Mouse (Mus musculus) CD4-positive, CD25-positive, alpha-beta regulatory T cell, adult 4 months (primary cell): ENCODE results near the gene Ntng2. TPM values are rescaled to one million over a fixed set of nuclear protein-coding genes. Genes with fewer than 3 reads are reported as not detected.

ENCODE experiments used
- ATAC-seq: one replicate; pipeline ENCODE4 v1.8.0; 2017
- polyA plus RNA-seq, 2 experiments: library from polyadenylated mRNA; unstranded; fragments of 100-300 nt; shearing (Covaris generic); gene quantifications; one replicate each; pipeline ENCODE4 v1.2.1; 2017

Ntng2 gene
- polyA plus RNA-seq = 1 to 10 TPM; 2.4 to 3.1 TPM

DNA sequence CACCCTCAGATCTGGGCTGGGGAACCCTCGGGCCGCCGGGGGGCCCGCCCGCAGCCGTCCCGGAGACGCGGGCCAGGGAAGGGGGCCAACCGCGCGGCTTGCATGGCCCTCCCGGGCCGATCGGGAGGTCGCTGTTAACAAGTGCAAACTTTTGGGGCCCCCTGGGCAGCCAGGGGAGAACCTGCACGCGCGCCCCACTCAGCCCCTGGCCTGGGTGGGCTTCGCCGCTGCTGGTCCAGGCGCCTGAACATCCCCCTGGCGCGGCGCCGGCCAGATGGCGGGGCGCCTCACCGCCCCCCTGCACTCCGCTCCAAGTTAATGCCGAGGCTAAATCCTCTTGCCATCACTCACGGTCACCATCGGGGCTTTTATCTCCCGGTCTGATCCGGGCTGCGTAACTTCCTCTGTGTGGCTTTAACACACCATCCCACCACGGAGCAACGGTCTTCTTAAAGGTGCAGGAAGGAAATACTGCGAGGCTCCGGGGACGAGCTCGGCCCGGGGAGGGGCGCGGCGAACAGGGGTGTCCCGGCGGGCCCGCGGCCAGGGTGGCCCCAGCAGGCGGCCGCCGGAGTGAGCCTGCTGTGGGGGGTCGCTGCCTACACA lies at the start of gene Ntng2:
Gene Ntng2 (minus strand): TSS at position 407 of the 606 bp plus-strand sequence.
- ATAC-seq = peak; percentile 81

DNA sequence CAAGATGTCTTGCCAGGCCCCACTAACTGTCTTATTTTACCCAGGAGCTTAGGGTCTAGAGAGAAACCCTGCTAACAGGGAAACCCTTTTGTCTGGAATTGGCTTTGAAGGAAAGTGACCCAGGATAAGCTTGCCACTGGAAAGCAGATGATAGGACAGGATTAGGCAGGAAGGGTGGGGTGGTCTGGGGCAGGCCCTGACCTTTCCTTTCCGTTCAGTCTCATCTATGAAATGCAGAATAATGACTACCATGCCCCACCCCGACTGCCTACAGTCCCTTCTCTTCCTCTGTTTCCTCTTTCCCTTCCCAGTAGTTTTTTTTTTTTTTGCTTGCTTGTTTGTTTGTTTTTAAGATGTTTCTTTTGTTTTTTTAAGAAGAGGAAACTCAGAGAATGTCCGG lies 42.8 kb upstream of the Ntng2 start:
- no peak for ATAC-seq

DNA sequence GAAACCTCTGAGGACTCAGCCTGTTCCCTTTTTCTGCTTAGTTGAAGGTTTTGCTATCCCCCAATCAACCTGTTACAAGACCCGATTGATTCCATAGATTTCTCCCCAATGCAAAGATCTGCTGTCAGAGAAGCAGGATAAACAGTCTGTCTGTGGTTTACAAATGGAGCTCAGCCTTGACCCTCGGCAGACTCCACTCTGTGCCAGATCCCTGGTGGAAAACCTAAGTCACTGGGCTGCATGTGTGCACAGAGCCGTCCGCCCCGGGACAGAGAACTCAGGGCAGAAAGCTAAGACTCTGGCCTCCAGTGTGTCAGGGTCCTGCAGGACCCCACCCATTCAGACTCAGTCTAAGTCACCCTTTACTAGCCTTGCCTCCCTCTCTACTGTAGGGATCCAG lies 34.8 kb upstream of the Ntng2 start:
- no peak for ATAC-seq

DNA sequence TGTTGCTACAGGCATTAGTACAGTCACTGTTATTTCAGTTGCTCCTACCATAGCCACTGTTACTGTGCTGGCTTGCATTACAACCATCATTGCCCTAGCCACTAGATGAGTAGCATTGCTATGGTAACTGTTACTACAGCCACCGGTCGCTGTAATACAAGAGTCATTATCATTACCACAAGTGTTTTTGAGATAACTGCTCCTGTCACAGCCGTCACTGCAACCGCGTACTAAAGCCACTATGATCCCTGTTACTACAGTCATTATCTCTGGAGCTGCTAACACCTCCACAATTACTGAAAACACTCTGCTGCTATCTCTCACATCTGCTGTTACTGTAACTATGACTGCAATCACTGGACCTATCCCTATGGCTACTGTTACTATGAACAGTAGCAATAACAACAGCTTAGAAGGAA lies 24.9 kb upstream of the Ntng2 start:
- no peak for ATAC-seq

DNA sequence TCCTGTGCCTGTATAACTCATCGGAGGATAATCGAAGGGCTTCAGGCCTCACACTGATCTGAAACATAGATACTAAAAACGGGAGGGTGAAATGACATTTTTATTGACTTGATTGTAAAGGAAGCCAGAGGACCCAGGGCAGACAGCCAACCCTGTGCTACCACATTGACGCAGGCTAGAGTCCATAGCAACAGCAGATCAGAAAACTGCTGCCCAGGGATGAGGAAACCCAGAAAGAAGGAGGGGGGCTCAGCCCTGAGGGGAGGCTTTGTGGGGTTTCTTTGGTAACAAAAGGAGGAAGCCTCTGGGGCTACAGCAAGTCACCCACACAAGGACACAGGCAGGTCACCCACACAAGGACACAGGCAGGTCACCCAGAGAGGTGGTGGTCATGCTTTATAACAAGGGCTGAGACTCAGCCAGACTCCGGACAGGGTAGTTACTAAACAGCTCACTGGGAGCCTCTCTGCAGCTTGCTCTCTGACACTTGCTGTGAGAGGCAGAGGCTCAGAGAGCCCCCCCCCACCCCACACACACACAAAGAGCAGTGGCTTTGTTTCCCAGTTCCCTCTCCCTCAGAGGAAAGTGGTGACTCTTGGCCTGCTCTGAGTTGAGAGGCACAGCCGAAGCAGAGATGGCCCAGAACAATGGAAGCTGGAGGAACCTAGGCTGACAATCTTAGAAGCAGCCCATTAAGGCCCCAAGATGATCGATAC lies 19.2 kb upstream of the Ntng2 start:
- no peak for ATAC-seq

DNA sequence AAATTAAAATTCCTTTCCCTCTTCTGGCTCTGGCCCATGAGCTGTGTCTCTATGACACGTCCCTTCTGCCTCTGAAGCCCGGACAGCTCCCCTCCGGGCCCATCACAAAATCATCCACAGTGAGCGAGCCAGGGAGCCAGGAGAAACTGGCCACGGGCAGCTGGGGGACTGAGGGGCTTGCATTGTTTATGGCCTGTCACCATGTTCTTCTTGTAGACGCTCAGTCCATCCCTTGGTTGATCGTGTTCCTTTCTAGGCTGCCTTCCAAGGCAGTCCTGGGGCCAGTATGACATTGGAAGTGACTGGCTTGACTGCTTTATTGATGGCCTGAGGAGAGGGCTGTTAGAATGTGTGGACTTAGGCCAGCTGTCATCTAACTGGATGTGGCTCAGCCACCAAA lies 18.3 kb upstream of the Ntng2 start:
- ATAC-seq = no peak

DNA sequence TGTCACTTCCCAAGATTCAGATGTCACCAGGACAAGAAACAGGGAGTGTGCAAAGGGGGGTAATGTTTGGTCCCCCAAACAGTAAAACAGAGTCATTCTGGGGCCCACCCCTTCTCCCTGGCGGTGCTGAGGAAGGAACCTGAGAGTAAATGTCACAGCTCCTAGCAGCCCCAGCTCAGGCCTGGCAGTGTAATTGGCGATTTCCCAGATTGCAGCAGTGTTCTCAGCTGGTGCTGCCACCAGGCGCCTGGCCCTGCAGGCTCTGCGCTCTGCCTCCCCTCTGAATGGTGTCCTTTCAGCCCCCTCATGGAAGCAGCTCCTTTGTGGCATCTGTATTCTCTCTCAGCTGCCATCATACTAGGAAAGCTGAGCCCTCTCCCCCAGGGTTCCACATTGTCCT lies 14.0 kb upstream of the Ntng2 start:
- ATAC-seq = no peak

DNA sequence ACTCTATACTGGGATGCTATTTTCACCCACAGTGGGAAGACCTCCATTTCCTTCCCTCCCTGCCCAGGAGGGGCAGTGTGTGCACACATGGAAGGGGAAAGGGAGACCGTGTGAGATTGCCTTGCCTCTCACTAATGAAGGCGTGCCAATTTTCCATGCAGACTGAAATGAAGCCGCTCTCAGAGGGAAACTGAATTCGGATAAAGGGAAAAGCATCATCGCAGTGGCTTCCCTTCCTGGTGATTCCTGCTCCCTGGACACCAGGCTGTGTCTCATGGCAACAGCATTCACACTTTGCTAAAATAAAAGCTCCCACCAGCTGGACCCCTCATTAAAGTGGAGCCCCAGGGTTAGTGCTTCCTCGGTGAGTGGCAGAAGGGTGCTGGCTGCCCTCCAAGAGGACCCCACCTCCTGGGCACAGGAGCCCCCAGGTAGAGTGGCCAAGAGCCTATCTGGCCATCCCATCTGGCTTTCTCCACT lies 9.7 kb upstream of the Ntng2 start:
- ATAC-seq = no peak

DNA sequence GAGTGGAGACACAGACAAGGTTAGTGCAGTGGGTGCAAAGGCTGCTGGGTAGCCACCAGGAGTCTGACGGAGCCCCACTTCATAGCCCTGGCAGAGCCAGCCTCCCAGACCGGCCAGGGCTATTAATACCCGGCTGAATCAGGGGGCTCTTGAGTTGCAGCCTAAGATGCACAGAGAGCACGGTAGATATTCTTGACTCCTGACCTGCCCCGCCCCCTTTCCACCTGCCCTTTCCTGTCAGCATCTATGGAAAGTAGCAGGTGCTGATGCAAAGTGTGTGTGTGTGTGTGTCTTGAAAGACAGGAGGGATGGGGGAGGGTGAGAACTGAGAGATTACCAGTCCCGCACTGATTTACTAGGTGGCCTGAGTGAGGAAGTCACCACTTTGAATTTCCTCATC lies 8.3 kb upstream of the Ntng2 start:
- ATAC-seq = no peak

DNA sequence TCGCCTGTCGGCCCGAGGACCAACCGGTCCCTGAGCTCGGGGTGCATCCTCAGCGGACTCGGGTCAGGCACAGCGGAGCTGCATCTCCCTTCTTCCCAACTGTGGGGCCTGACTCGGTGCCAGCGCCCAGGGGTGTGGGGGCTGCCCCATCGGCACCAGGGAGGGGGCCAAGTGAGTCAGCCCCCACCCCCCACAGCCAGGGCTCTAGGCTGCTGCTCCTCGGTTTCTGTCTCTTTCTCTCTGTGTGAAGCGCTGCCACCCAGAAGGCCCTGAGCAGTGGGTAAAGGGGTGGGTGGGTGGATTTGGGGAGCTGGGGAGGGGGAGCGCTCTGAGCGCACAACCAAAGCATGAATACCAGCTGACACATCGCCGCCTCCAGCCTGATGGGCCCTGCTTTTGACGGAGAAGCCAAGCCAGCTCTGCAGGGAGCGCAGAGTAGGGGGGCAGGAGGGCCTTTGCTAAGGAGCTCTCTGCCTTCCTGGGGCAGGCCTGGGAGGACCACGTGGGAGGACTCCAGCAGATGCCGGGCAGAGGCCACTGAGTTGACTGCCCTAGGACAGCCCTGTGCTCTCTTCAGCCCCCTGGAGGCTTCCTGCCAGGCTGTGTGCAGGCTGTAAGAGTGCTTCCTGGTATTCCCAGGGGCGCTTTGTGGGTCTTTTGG lies 530 bp upstream of the Ntng2 start:
- ATAC-seq = no peak

DNA sequence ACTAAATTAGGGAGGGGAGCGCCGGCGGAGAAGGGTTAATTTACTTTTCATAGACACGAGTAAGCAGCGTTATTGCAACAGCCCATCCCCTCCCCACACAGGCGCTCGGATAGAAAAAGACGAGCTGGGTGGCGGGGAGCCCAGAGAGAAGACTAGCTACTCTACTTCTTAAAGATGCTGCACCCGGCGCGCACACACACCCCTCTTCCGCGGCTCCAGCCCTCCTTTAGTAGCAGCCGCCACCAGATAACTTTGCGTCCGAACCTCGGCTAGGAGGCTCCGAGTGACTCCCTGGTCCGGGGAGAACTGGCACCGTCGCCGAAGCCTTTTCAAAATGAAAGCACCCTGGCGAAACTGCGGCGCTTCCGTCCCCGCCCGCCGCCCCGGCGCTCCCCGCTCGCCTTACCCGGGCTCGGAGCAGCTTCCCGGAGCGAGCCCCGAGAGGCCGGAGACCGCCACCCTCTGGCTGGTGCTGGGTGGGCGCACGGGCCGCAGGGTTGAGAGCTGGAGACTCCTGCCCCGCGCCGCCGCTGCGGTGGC lies 676 bp downstream of the Ntng2 start:
- ATAC-seq = peak; percentile 34

DNA sequence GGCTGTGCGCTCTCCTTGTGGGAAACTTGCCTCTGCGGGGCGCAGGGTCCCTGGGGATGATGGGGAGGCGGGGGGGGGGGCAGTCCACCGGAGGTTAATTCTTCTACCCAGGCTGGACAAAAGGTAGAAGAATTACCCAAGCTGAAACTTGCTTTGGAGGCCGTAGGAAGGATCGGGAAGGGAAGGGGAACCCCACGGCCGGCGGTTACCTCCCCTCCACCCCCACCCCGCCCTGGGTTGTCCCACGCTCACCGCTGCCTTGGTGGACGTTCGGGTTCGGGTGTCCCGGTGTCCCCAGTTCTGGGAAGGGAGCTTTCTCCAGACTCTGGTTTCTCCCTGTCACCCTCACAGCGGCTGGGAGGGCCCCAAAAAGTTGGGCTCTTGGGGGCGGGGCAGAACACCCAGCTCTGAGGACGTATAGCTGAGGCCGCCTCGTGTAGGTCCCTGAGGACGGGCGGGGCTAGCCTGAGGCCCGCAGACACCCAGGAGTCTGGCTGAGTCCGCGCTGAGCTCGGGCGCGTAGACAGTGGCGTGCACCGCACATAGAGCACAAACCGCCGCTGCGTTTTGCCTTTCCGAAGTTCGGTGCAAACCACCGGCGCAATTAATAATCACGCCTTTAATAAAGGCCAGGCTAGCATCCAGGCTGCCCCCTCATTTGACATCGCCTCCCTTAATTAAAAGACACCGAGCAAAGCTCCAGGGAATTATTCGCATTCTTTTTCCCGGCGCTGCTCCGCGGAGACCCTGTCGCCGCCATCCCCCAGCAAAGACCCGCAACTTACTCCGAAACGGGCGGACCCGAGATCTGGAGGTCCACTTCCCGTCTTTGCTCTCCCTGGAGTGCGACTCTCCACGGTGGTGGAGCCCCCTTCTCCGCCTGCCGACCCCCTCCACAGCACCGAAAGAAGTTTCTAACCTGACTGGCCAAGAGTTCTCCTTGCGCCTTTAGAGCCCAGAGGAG lies 1.4 kb downstream of the Ntng2 start:
- ATAC-seq = peak; percentile 33

DNA sequence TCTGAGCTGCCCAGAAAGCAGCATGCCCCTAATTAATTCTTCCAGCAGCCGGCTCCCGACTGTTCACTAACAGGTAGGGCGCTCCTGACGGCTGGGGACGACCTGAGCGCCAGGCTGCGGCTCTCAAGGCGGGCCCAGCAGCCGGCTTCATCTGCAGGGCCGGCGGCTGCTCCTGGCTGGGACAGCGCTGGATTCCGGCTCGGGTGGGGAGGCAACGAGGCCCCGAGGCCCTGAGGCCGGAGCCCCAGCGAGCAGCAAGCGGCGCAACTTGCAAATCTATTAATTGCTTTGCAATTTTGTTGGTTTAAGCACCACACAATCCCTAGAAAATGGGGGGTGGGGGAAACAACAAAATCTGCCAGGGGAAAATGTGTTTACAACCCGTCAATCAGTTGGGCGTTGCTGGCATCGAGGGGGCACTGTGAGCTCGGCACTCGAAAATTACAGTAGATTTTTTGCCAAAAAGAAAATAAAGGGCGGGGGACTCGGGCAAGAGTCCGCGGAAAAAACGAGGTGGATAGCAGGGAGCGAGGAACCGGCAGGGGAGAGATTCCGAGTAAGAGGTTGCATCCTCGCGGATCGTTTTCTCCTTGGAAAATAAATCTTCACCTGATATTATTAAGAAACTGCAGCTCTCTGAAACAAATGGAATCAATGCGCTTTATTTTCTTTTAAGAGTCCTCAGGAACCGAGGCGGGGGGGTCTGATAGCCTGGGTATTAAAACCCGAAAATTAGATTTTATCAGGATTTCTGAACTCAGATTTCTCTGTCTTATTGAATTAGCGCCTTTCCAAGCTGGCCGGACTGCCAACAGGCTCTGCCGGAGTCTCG lies 2.3 kb downstream of the Ntng2 start:
- no peak for ATAC-seq

DNA sequence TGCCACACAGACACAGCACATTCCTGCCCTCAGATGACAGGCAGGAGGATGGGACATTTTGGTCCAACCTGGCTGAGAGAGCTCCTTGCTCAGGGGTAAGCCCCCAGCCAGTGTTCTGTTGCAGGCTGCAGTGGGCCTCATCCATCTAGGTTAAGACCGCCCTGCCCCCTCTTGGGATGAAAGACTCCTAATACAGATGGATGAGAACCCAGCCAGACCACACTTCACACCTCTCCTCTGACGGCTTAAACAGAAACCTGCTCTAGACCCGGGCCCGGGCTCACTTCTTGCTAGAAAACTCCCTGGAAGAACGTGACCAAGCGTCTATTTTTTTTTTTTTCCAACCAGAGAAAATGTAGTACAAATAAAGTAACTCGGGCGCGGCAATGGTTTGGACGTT lies 3.0 kb downstream of the Ntng2 start:
- ATAC-seq = no peak

DNA sequence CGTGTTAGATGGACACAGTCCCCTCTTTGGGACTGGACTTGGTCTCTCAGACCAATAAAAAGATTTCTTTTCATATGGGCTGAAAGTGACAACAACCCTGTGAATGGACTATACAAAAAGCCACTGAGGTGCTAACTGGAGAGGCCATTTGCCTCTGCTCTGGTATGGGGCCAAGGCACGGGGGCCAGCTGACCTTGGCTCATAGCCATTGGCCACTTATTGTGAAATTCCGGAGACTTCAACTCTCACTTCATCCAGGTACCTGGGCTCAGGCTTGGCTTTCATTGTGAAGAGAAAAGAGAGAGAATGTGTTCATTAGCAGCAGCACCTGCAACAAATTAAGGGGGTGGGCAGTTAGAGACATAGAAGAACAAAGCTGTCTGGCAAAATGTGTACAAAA lies 4.3 kb downstream of the Ntng2 start:
- no peak for ATAC-seq

DNA sequence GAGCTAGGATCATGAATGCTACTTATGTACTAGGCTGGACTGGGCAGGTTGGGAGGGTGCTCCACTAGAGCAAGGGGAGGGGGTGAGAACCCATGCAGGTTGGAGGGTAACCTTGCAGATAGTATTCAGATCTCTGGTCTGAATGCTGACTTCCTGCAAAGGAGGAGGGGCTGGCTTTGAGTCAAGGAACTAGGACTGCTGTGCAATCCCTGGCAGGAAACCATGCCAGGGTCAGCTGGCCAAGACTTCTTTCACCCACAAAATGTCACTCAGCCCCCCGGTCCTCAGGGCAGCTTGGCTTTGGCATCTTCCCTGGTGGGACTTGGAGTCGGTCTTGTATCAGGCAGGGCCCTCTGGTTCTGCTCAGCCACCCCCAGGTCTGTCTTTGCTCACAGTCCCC lies 5.4 kb downstream of the Ntng2 start:
- peak; percentile 20 for ATAC-seq

DNA sequence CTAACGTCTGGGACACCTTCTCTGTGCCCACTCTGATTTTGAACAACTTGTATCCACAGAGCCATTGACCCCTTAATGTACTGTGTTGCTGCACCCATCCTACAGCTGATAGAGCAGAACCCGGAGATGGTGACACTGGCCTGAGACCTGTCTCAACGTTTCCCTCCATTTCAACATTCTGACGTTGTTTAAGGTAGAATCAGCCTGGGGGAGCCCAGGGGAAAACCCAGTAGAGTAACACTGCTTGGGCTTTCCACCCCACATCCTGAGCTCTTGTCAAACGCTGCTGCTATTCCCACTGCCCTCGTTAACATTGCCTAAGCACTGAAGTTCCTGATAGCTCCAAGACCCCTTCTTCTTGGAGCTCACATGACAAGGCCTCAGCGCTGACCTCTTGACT lies 5.9 kb downstream of the Ntng2 start:
- ATAC-seq = peak; percentile 70

DNA sequence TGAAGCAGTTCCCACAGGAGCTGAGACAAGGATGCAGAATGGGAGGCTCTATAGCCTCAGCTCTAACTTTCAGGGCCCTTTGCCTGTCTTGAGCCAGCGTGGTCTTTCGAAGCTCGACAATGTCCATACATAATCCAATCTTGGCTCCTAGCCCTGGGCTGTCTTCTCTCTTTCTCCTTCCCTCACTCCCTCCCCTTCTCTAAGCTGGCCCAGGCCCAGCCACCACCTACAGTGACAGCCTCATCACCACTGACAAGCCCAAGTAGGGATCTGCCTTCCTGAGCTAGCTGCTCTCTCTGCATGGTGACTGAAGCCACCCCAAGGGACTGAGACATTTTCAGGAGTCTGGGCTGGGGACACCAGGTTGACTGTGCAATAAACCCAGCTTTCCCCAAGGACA lies 6.5 kb downstream of the Ntng2 start:
- ATAC-seq = no peak

DNA sequence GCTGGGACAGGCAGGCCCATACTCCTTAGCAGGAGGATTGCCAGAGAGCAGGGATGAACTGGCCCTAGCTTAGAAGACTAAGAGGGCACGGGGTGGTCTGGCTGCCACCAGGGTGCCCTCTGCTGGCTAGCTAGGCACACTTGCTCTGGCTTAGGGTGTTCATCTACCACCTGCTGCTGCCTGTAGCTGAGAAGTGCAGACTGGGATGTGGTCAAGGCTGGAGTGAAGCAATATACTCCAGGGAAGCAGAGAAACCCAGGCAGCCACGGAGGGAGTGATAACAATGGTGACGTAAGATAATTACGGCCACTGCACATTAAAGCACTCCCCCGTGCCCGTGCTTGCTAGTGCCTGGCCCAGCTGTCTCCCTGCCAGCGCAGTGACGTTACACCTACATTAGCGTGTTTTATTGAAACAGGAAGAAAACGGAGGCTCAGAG lies 7.4 kb downstream of the Ntng2 start:
- ATAC-seq = no peak

DNA sequence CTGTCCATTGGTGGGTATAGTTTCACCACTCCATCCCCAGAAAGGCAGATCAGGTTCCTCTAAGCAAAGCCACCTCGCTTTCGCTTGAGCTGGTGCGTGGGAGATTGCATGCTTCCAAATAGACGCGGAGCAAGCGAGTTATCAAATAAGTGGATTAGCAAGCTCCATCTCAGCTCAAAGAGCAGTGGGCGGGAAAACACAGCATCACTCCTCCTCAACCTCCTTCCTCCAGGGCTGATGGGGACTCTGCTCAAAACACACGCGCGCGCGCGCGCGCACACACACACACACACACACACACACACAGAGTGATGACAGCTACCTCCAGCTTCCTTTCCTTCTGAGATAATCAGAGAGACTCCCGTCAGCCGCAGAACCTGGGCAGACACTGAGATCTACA lies 13.5 kb downstream of the Ntng2 start:
- ATAC-seq = no peak

DNA sequence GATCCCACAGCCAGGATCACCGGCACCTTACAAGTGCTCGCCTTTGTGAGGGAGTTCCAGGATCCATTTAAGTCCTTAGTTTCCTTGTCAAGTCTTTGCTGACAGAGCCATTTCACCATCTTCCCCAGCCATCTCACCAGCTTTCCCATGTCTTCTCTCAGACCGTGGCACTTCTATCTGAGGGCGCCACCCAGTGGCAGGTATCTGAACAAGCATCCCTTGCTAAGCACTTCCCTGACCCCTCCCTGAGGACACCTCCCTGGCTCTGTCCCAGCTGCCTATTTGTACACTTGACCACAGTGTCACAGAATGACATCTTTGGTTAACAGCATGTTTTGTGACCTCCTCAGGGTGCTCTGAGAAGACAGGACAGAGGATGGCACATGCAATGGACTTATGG lies 15.2 kb downstream of the Ntng2 start:
- ATAC-seq = no peak

DNA sequence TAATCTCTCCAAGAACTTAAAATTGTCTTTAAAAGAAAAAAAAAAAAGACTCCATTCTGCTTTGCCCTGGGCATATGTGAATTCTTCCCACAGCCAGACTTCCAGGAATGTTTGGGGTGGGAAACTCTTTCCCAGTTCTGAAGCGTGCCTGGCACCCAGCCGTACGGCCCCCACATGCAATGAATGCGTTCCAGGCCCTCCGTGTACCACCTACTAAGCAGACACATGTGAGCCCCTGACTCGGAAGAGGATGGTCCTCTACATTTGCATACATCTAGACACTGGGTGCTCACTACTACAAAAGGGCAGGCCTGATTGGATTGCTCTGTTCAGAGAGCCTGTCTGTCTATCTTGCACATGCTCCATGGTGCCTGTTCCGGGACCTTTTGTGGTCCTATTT lies 17.0 kb downstream of the Ntng2 start:
- ATAC-seq = no peak
